Mouse (Mus musculus) left cerebral cortex, postnatal 14 days (tissue): ENCODE results near the gene Zfp12. TPM values are rescaled to one million over a fixed set of nuclear protein-coding genes. Genes with fewer than 3 reads are reported as not detected.
"Not testable (repeated sequence)": the region's sequence is repeated elsewhere in the genome, so short reads cannot be mapped to it uniquely, and the experiment has no call there.

Source experiments
- DNase-seq, 2 experiments: peaks; one replicate each; pipeline ENCODE4 v3.0.0; 2021 to 2022; ENCODE audit warnings: low spot score in 2 of 2, mixed read lengths in 1 of 2
- intact Hi-C: fragments of 180-260 bp; cut with DNase I; formaldehyde crosslinking; loops from one replicate; pipeline ENCODE4 v1.15.1; 2025
- long read RNA-seq, 2 experiments: library from polyadenylated mRNA; stranded (forward); transcript quantifications; one replicate each; pipeline ENCODE4 v2.0.0; 2021
- total RNA-seq, 2 experiments: library from RNA; stranded (reverse); gene quantifications; 2 replicates each; pipeline ENCODE4 v1.2.3; 2021

Gene Zfp12
- total RNA-seq, result 10 to 100 TPM; 24.6 to 28.2 TPM
- long read RNA-seq, experiment 1, full-length matches to known transcripts, result 25 of 33 reads
- long read RNA-seq, experiment 1, partial matches to known transcripts, result 0 of 33 reads
- long read RNA-seq, experiment 1, other reads (novel, unspliced or antisense), result 8 of 33 reads
- long read RNA-seq, experiment 2, full-length matches to known transcripts, result 18 of 32 reads
- long read RNA-seq, experiment 2, partial matches to known transcripts, result 4 of 32 reads
- long read RNA-seq, experiment 2, other reads (novel, unspliced or antisense), result 10 of 32 reads

- intact Hi-C loops, result loop anchor here (1.0 kb wide), 1 partner anchor 55 kb away; the partner anchor contains the start of gene Rbak
- DNase-seq, result peak; percentile 96 to 97
These were observed at the start of gene Zfp12 for GRCm38 (mm10) chr5:143235028-143235693. Gene Zfp12 (plus strand): TSS chr5:143235163.

GRCm38 (mm10) chr5:143188014-143188413 lies 46.9 kb upstream of the Zfp12 start:
- intact Hi-C loops, DNase-seq: not testable (repeated sequence)

GRCm38 (mm10) chr5:143192806-143193205 lies 42.2 kb upstream of the Zfp12 start:
- intact Hi-C loops, result no loop called here
- no peak for DNase-seq

- intact Hi-C loops, DNase-seq: not testable (repeated sequence)
These were observed 40.2 kb upstream of the Zfp12 start for GRCm38 (mm10) chr5:143194747-143195146.

GRCm38 (mm10) chr5:143195166-143195565 lies 39.8 kb upstream of the Zfp12 start:
- intact Hi-C loops, result no loop called here
- no peak for DNase-seq

- intact Hi-C loops, result no loop called here
- DNase-seq, result no peak
These were observed 38.5 kb upstream of the Zfp12 start for GRCm38 (mm10) chr5:143196506-143196905.

- intact Hi-C loops, result no loop called here
- DNase-seq, result no peak
These were observed 29.9 kb upstream of the Zfp12 start for GRCm38 (mm10) chr5:143205015-143205414.

GRCm38 (mm10) chr5:143213832-143214231 lies 21.1 kb upstream of the Zfp12 start:
- DNase-seq, result no peak
- intact Hi-C loops, result no loop called here

GRCm38 (mm10) chr5:143220996-143221395 lies 14.0 kb upstream of the Zfp12 start:
- DNase-seq, result no peak
- intact Hi-C loops, result no loop called here

- DNase-seq, result no peak
- intact Hi-C loops, result loop anchor here (1.0 kb wide), 1 partner anchor 12 kb away; no protein-coding TSS in a partner anchor
These were observed 12.7 kb upstream of the Zfp12 start for GRCm38 (mm10) chr5:143222287-143222686.

- no peak for DNase-seq
- intact Hi-C loops, result no loop called here
These were observed 8.2 kb upstream of the Zfp12 start, which contains the start of gene Spdye4a for GRCm38 (mm10) chr5:143226790-143227189. Gene Spdye4a (minus strand): TSS chr5:143226890.

GRCm38 (mm10) chr5:143236036-143236435 lies 1.1 kb downstream of the Zfp12 start:
- DNase-seq, result no peak
- intact Hi-C loops, result no loop called here

- DNase-seq, result no peak
- intact Hi-C loops, result loop anchor here (5.0 kb wide), 1 partner anchor 52 kb away; no protein-coding TSS in a partner anchor
These were observed 10.0 kb downstream of the Zfp12 start for GRCm38 (mm10) chr5:143244926-143245325.

- DNase-seq, result no peak
- intact Hi-C loops, result no loop called here
These were observed 17.1 kb downstream of the Zfp12 start for GRCm38 (mm10) chr5:143252039-143252438.

GRCm38 (mm10) chr5:143252791-143253185 lies 17.8 kb downstream of the Zfp12 start:
- intact Hi-C loops, result no loop called here
- DNase-seq, result no peak

GRCm38 (mm10) chr5:143253186-143253880 lies 18.4 kb downstream of the Zfp12 start:
- intact Hi-C loops, result no loop called here
- peak in 1 of 2 experiments; percentile 33 for DNase-seq

GRCm38 (mm10) chr5:143253881-143254486 lies 19.0 kb downstream of the Zfp12 start:
- intact Hi-C loops, result no loop called here
- peak in 1 of 2 experiments; percentile 32 for DNase-seq

- intact Hi-C loops, result no loop called here
- no peak for DNase-seq
These were observed 19.6 kb downstream of the Zfp12 start for GRCm38 (mm10) chr5:143254487-143255130.

- no peak for DNase-seq
- intact Hi-C loops, result no loop called here
These were observed 20.2 kb downstream of the Zfp12 start for GRCm38 (mm10) chr5:143255131-143255519.
